Mouse (Mus musculus): ENCODE measurements around the gene Eci2. TPM values are rescaled to one million over a fixed set of nuclear protein-coding genes. Genes with fewer than 3 reads are reported as not detected.

Eci2 gene
- total and polyA plus RNA-seq, 3 experiments, result 74.8 to 81.1 TPM; not detected in 1

GRCm38 (mm10) chr13:35018866-35019536, 7.9 kb downstream of the Eci2 start:
- Histone ChIP-seq H3K4me1 (ENCODE audit: control insufficient read depth in 1 of 2, insufficient read depth in 2 of 2, low read length in 2 of 2) (peaks cover 11 to 16% of the 10 kb centered on the region in 2 experiments), H3K27ac (ENCODE audit: control insufficient read depth, low read depth, low read length) (peak overlapping the region; percentile 82), H3K9me3 (replicated peaks; ENCODE audit: insufficient read depth, low read length) (no peaks in the 10 kb centered on the region), H3K4me3 (ENCODE audit: control insufficient read depth in 1 of 2, insufficient read depth in 1 of 2, low read depth in 2 of 2, low read length in 2 of 2) (peak overlapping the region in 1 of 2 experiments; percentile 7; a peak in 1 of 4 replicates), H3K27me3 (ENCODE audit: control insufficient read depth in 1 of 2, insufficient read depth in 2 of 2, low read length in 2 of 2) (no peaks in the 10 kb centered on the region), H3K36me3 (ENCODE audit: control insufficient read depth in 1 of 2, insufficient read depth in 2 of 2, low read length in 2 of 2) (peaks cover 0 to 27% of the 10 kb centered on the region in 2 experiments; a peak in 2 of 4 replicates), H3K9ac (ENCODE audit: control insufficient read depth, low read depth, low read length, poor library complexity, severe bottlenecking) (peak overlapping the region; percentile 35), H3K79me2 (ENCODE audit: control insufficient read depth, insufficient read depth, low read length, poor library complexity) (no peaks in the 10 kb centered on the region)
- peak; percentile 82 for DNase-seq (ENCODE audit: low read depth, low spot score)
- TF ChIP-seq TCF12 (IDR thresholded peaks at IDR 0.05; ENCODE audit: low read depth, low read length) (peak; percentile 83), CTCF (IDR thresholded peaks at IDR 0.05 in 2 of 3, conservative IDR thresholded peaks at IDR 0.05 in 1 of 3; ENCODE audit: control insufficient read depth in 1 of 3, insufficient read depth in 1 of 3, low read depth in 2 of 3, low read length in 3 of 3, poor library complexity in 1 of 3, severe bottlenecking in 1 of 3) (no peak), HCFC1 (IDR thresholded peaks at IDR 0.05; ENCODE audit: low read depth, low read length) (no peak), ZC3H11A (IDR thresholded peaks at IDR 0.05; ENCODE audit: low read depth, low read length) (no peak), ZMIZ1 (IDR thresholded peaks at IDR 0.05; ENCODE audit: low read depth, low read length) (no peak), POLR2A (IDR thresholded peaks at IDR 0.05; ENCODE audit: control insufficient read depth in 1 of 2, insufficient read depth in 1 of 2, low read depth in 1 of 2, low read length in 2 of 2, poor library complexity in 1 of 2) (no peak), ZNF384 (IDR thresholded peaks at IDR 0.05; ENCODE audit: low read depth, low read length) (no peak), NELFE (IDR thresholded peaks at IDR 0.05; ENCODE audit: low read depth, low read length) (no peak), ZKSCAN1 (IDR thresholded peaks at IDR 0.05; ENCODE audit: low read depth, low read length) (no peak), ELF1 (IDR thresholded peaks at IDR 0.05; ENCODE audit: low read depth, low read length) (no peak), SIN3A (IDR thresholded peaks at IDR 0.05; ENCODE audit: low read length) (peak; percentile 71; the same call in 1 of the 2 replicates), EP300 (IDR thresholded peaks at IDR 0.05; ENCODE audit: low read depth in 1 of 2, low read length in 2 of 2) (peak; percentile 88 to 90), MAFK (IDR thresholded peaks at IDR 0.05; ENCODE audit: borderline replicate concordance, low read depth, low read length) (no peak), MAZ (IDR thresholded peaks at IDR 0.05; ENCODE audit: low read depth, low read length) (no peak), MYB (IDR thresholded peaks at IDR 0.05; ENCODE audit: low read depth, low read length) (peak; percentile 50; the same call in 1 of the 2 replicates), GATA1 (IDR thresholded peaks at IDR 0.05; ENCODE audit: low read depth, low read length) (peak; percentile 92), UBTF (IDR thresholded peaks at IDR 0.05; ENCODE audit: borderline replicate concordance, insufficient read depth, low read depth, low read length) (no peak), SMC3 (IDR thresholded peaks at IDR 0.05; ENCODE audit: low read depth, low read length) (no peak), USF1 (IDR thresholded peaks at IDR 0.05; ENCODE audit: low read depth, low read length) (no peak), MYC (IDR thresholded peaks at IDR 0.05; ENCODE audit: low read depth, low read length) (peak; percentile 82), TBP (IDR thresholded peaks at IDR 0.05; ENCODE audit: low read depth, low read length) (0 out of 2 replicates have a peak, but pooled peaks have one; percentile 8), BHLHE40 (IDR thresholded peaks at IDR 0.05; ENCODE audit: borderline replicate concordance, low read depth, low read length) (peak; percentile 57; the same call in 1 of the 2 replicates), MXI1 (IDR thresholded peaks at IDR 0.05; ENCODE audit: low read depth, low read length) (peak; percentile 60), POLR2AphosphoS5 (IDR thresholded peaks at IDR 0.05; ENCODE audit: borderline replicate concordance, low read depth, low read length) (no peak), USF2 (IDR thresholded peaks at IDR 0.05; ENCODE audit: borderline replicate concordance in 1 of 2, insufficient read depth in 1 of 2, low read depth in 1 of 2, low read length in 2 of 2) (no peak), CHD1 (IDR thresholded peaks at IDR 0.05; ENCODE audit: low read depth, low read length) (no peak), GABPA (IDR thresholded peaks at IDR 0.05; ENCODE audit: low read depth, low read length) (no peak), RAD21 (IDR thresholded peaks at IDR 0.05; ENCODE audit: low read depth, low read length) (no peak), RCOR1 (IDR thresholded peaks at IDR 0.05; ENCODE audit: low read depth, low read length) (peak; percentile 81), JUND (IDR thresholded peaks at IDR 0.05; ENCODE audit: low read depth, low read length) (no peak), ETS1 (IDR thresholded peaks at IDR 0.05; ENCODE audit: low read depth, low read length) (peak; percentile 71; the same call in 1 of the 2 replicates), CHD2 (IDR thresholded peaks at IDR 0.05; ENCODE audit: low read length) (no peak), KAT2A (conservative IDR thresholded peaks at IDR 0.05; ENCODE audit: low read depth, low read length) (no peak), POLR2AphosphoS2 (IDR thresholded peaks at IDR 0.05; ENCODE audit: low read length) (no peak), TAL1 (IDR thresholded peaks at IDR 0.05; ENCODE audit: low read length) (peak; percentile 79), MAX (IDR thresholded peaks at IDR 0.05; ENCODE audit: low read length) (peak; percentile 67; the same call in 1 of the 2 replicates), E2F4 (IDR thresholded peaks at IDR 0.05; ENCODE audit: borderline replicate concordance, low read depth, low read length) (no peak)
